Mouse (Mus musculus): Measurements from ENCODE around the gene Mecom. TPM values are rescaled to one million over a fixed set of nuclear protein-coding genes. Genes with fewer than 3 reads are reported as not detected.
"Not testable (repeated sequence)": the region's sequence is repeated elsewhere in the genome, so short reads cannot be mapped to it uniquely, and the experiment has no call there.

The Mecom gene
- polyA plus RNA-seq, 1 experiment = 0.19 TPM

DNA sequence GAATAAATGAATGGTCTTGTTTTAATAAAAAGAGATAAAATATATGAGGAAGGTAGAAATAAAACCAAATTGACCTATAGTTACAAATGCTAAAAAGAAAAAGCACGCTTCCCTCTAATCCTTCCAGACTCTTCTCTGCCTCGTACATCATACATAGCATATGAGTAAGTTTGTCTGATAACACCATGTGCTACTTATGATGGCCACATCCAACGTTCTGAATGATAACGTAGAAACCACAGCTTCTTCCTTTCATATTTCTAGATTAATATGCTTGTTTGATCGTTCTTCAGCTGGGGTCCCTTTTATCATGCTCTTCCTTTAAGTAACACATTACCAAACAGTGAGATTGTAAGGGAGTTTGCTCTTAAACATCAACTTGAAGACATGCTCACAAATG, 310.3 kb downstream of the Mecom start:
- Histone ChIP-seq H3K27me3 (ENCODE audit: control insufficient read depth, insufficient read depth, low read length) (no peaks in the 10 kb centered on the region), H3K36me3 (ENCODE audit: control insufficient read depth, insufficient read depth, low read length) (no peaks in the 10 kb centered on the region), H3K4me1 (ENCODE audit: control insufficient read depth, insufficient read depth, low read length) (no peaks in the 10 kb centered on the region), H3K4me3 (ENCODE audit: control insufficient read depth, low read depth, low read length) (no peak overlapping the region), H3K27ac (ENCODE audit: control insufficient read depth, insufficient read depth, low read depth, low read length) (no peak overlapping the region)
- TF ChIP-seq CTCF (IDR thresholded peaks at IDR 0.05; ENCODE audit: control insufficient read depth, insufficient read depth, insufficient replicate concordance, low read depth, low read length) (no peak), POLR2A (IDR thresholded peaks at IDR 0.05; ENCODE audit: control insufficient read depth, low read depth, low read length) (no peak)

GRCm38 (mm10) chr3:30234018-30234417, 313.8 kb downstream of the Mecom start:
- Histone ChIP-seq H3K36me3 (ENCODE audit: control insufficient read depth, insufficient read depth, low read length) (no peaks in the 10 kb centered on the region), H3K27ac (ENCODE audit: control insufficient read depth, insufficient read depth, low read depth, low read length) (no peak overlapping the region)
- no peak for TF ChIP-seq POLR2A (IDR thresholded peaks at IDR 0.05; ENCODE audit: control insufficient read depth, low read depth, low read length)
- no peak for TF ChIP-seq CTCF (IDR thresholded peaks at IDR 0.05; ENCODE audit: control insufficient read depth, insufficient read depth, insufficient replicate concordance, low read depth, low read length)

GRCm38 (mm10) chr3:30227964-30228670, 319.7 kb downstream of the Mecom start:
- no peaks in the 10 kb centered on the region; the same call in 1 of the 2 replicates for H3K4me1 ChIP-seq (ENCODE audit: control insufficient read depth, insufficient read depth, low read length)
- H3K27ac ChIP-seq (ENCODE audit: control insufficient read depth, insufficient read depth, low read depth, low read length) = no peak overlapping the region

More at GRCm38 (mm10) chr3:30234018-30234417, 313.8 kb downstream of the Mecom start:
- no peaks in the 10 kb centered on the region for H3K27me3 ChIP-seq (ENCODE audit: control insufficient read depth, insufficient read depth, low read length)
- H3K4me3 ChIP-seq (ENCODE audit: control insufficient read depth, low read depth, low read length) = no peak overlapping the region
- no peaks in the 10 kb centered on the region; the same call in 1 of the 2 replicates for H3K4me1 ChIP-seq (ENCODE audit: control insufficient read depth, insufficient read depth, low read length)

GRCm38 (mm10) chr3:30226928-30227370, 320.9 kb downstream of the Mecom start:
- TF ChIP-seq POLR2A (IDR thresholded peaks at IDR 0.05; ENCODE audit: control insufficient read depth, low read depth, low read length) = no peak
- no peak for TF ChIP-seq CTCF (IDR thresholded peaks at IDR 0.05; ENCODE audit: control insufficient read depth, insufficient read depth, insufficient replicate concordance, low read depth, low read length)
- H3K36me3 ChIP-seq (ENCODE audit: control insufficient read depth, insufficient read depth, low read length) = no peaks in the 10 kb centered on the region

More at GRCm38 (mm10) chr3:30227964-30228670, 319.7 kb downstream of the Mecom start:
- Histone ChIP-seq H3K27me3 (ENCODE audit: control insufficient read depth, insufficient read depth, low read length) (no peaks in the 10 kb centered on the region), H3K4me3 (ENCODE audit: control insufficient read depth, low read depth, low read length) (no peak overlapping the region), H3K36me3 (ENCODE audit: control insufficient read depth, insufficient read depth, low read length) (no peaks in the 10 kb centered on the region)
- TF ChIP-seq POLR2A (IDR thresholded peaks at IDR 0.05; ENCODE audit: control insufficient read depth, low read depth, low read length) (no peak), CTCF (IDR thresholded peaks at IDR 0.05; ENCODE audit: control insufficient read depth, insufficient read depth, insufficient replicate concordance, low read depth, low read length) (no peak)

DNA sequence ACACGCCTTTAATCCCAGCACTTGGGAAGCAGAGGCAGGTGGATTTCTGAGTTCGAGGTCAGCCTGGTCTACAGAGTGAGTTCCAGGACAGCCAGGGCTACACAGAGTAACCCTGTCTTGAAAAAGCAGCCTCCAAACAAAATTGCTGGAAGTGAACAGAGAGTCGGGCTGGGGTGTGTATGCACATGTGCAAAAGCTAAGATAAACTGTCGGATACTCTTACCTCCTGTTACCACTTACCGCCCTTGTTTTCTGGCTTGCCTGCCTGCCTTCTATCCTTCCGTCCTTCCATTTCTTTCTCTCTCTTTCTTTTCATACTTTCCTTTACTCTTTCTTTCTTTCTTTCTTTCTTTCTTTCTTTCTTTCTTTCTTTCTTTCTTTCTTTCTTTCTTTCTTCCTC, 322.6 kb downstream of the Mecom start:
- not testable (repeated sequence) for H3K27me3 ChIP-seq (ENCODE audit: control insufficient read depth, insufficient read depth, low read length); H3K4me1 ChIP-seq (ENCODE audit: control insufficient read depth, insufficient read depth, low read length); H3K36me3 ChIP-seq (ENCODE audit: control insufficient read depth, insufficient read depth, low read length); H3K27ac ChIP-seq (ENCODE audit: control insufficient read depth, insufficient read depth, low read depth, low read length); H3K4me3 ChIP-seq (ENCODE audit: control insufficient read depth, low read depth, low read length)

More at GRCm38 (mm10) chr3:30226928-30227370, 320.9 kb downstream of the Mecom start:
- no peaks in the 10 kb centered on the region; the same call in 1 of the 2 replicates for H3K4me1 ChIP-seq (ENCODE audit: control insufficient read depth, insufficient read depth, low read length)
- H3K27ac ChIP-seq (ENCODE audit: control insufficient read depth, insufficient read depth, low read depth, low read length) = no peak overlapping the region
- no peaks in the 10 kb centered on the region for H3K27me3 ChIP-seq (ENCODE audit: control insufficient read depth, insufficient read depth, low read length)
- H3K4me3 ChIP-seq (ENCODE audit: control insufficient read depth, low read depth, low read length) = no peak overlapping the region

DNA sequence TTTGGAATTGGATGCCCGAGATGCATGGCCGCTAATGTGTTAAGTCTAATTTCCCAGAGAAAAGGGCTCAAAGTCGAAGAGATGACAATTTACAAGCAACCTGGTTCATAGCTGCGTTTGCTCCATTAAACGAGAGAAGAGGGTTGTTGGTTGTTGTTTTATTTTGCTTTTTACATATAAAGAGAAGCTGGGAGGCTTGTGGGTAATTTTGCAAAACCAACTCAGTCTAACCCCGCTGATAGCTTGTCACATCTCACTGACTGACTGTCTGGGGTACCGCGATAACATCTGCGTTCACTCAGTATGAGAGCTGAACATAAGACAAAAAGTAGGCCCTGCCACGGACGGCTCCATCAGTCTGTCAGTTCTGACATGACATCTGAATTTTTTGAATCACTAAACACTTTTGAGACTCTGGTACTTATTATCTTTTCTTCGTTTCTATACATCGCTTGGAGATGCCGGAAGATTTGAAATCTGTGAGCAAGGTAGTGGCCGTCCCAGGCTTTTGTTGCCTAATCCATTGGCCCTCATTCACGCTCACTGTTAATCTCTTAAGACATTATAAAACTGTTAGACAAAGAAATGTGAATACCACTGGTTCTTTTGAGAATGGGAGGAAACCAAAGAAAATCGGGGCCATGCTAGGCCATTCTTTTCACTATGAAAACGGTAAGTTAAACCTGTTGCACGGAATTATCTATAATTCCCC, 327.0 kb downstream of the Mecom start:
- H3K36me3 ChIP-seq (ENCODE audit: control insufficient read depth, insufficient read depth, low read length) = no peaks in the 10 kb centered on the region
- H3K27ac ChIP-seq (ENCODE audit: control insufficient read depth, insufficient read depth, low read depth, low read length) = no peak overlapping the region

DNA sequence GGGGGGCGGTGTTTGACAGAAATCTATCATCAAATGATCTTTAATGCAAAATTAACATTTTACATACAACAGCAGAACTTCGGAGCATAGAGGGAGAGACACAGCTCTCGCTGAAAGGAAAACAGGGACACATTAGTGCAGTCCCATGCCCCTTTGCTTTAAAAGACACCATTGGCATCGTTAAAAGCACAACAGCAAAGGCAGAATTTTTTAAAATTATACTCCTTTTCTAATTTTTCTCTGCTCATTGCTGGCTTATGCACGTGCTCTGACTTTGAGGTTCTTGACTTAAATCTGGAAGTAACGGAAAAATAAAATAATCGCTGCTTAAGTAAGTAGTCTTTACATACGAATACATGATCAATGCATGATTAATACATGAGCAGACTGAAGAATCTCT, 327.9 kb downstream of the Mecom start:
- H3K4me1 ChIP-seq (ENCODE audit: control insufficient read depth, insufficient read depth, low read length) = peaks cover 3% of the 10 kb centered on the region
- H3K4me3 ChIP-seq (ENCODE audit: control insufficient read depth, low read depth, low read length) = no peak overlapping the region
- H3K36me3 ChIP-seq (ENCODE audit: control insufficient read depth, insufficient read depth, low read length) = no peaks in the 10 kb centered on the region
- TF ChIP-seq CTCF (IDR thresholded peaks at IDR 0.05; ENCODE audit: control insufficient read depth, insufficient read depth, insufficient replicate concordance, low read depth, low read length) (no peak), POLR2A (IDR thresholded peaks at IDR 0.05; ENCODE audit: control insufficient read depth, low read depth, low read length) (no peak)
- no peak overlapping the region for H3K27ac ChIP-seq (ENCODE audit: control insufficient read depth, insufficient read depth, low read depth, low read length)
- no peaks in the 10 kb centered on the region for H3K27me3 ChIP-seq (ENCODE audit: control insufficient read depth, insufficient read depth, low read length)

More for the DNA sequence above, 327.0 kb downstream of the Mecom start:
- Histone ChIP-seq H3K27me3 (ENCODE audit: control insufficient read depth, insufficient read depth, low read length) (no peaks in the 10 kb centered on the region), H3K4me1 (ENCODE audit: control insufficient read depth, insufficient read depth, low read length) (peaks cover 3% of the 10 kb centered on the region), H3K4me3 (ENCODE audit: control insufficient read depth, low read depth, low read length) (no peak overlapping the region)
- TF ChIP-seq POLR2A (IDR thresholded peaks at IDR 0.05; ENCODE audit: control insufficient read depth, low read depth, low read length) (no peak), CTCF (IDR thresholded peaks at IDR 0.05; ENCODE audit: control insufficient read depth, insufficient read depth, insufficient replicate concordance, low read depth, low read length) (no peak)
